17 mouse cellular contexts compared by ENCODE assay signal in the genomic region with DNA sequence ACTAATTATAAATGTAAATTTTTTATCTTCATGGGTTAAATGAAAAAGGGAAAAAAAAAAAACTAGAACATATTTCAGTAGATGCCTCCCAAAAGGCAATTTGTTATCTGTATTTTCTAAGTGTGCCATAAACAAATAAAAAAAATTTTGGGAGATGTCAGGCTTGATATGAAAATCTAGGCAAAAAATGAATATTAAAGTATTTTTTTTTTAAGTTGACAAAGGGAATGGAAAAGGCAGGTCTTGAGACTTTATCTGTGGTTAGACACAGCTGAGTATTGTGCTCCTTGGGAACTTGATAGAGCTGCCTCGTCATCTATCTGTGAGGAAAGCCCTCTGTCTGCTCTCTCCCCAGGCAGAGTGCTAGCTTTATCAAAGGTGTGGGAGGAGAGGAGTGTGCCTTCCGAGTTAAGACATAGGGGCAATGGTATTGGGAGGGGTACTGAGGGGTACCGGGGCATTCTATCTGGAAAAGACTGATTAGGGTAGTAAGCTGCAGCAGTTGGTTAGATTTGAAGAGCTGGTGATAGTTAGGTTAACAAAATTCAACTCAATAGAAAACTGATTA. TPM values are rescaled to one million over a fixed set of nuclear protein-coding genes. Genes with fewer than 3 reads are reported as not detected.
DNase-seq lines count a peak whose midpoint lies in the region; ATAC-seq and TF ChIP-seq lines count a peak whose summit lies in the region.
"Had no signal": no experiment of that assay in that cellular context is flagged by ENCODE, and none has a peak within 500 bp of the region (broad histone marks: within the 10 kb centered on the region; RNA-seq: fewer than 3 reads in every experiment).

No protein-coding gene starts in this region.

- peak; percentile 73; the same call in 1 of the 2 replicates for ATAC-seq in lung, embryonic 14.5 days (ENCODE audit: insufficient read depth)
- peak; percentile 99 for ATAC-seq in liver, embryonic 12.5 days
- peak; percentile 58 for ATAC-seq in stomach, embryonic 16.5 days (ENCODE audit: insufficient read depth, low FRiP score)
- no peak for ATAC-seq in forebrain, postnatal 0 days
- ATAC-seq: midbrain, embryonic 15.5 days had no signal

- H3K4me3 ChIP-seq in lung, embryonic 14.5 days (ENCODE audit: low read depth, low read length), result no peak overlapping the region
- H3K4me3 ChIP-seq in liver, embryonic 12.5 days, result peak overlapping the region; percentile 29; the same call in 1 of the 2 replicates
- no peak overlapping the region for H3K4me3 ChIP-seq in stomach, embryonic 16.5 days (replicated peaks; ENCODE audit: low read length)
- no peak overlapping the region for H3K4me3 ChIP-seq in forebrain, postnatal 0 days (ENCODE audit: low read depth, low read length)
- H3K4me3 ChIP-seq: forebrain, embryonic 10.5 days; hindbrain, embryonic 13.5 days; layer of hippocampus, adult 2 months; midbrain, embryonic 15.5 days; neural tube, embryonic 12.5 days had no signal

- DNase-seq in lung, embryonic 14.5 days, result no peak
- no peak for DNase-seq in lung, postnatal 36 days
- DNase-seq in c-Kit-positive CD71-positive TER-119-negative erythroid progenitor cells, embryonic 14.5 days (ENCODE audit: low read depth), result peak; percentile 88
- DNase-seq in embryo, embryonic 9.5 days (ENCODE audit: extremely low spot score), result no peak
- DNase-seq in forebrain, postnatal 0 days, result no peak
- DNase-seq: adrenal gland, postnatal 25 days; cerebellum, adult 8-10 months; lung, postnatal 10 days; retina, postnatal 1 day; spleen, adult 18-20 months had no signal

- no peaks in the 10 kb centered on the region for H3K9me3 ChIP-seq in lung, embryonic 14.5 days (ENCODE audit: low read depth, low read length)
- no peaks in the 10 kb centered on the region for H3K9me3 ChIP-seq in liver, embryonic 12.5 days (replicated peaks)
- H3K9me3 ChIP-seq in stomach, embryonic 16.5 days (replicated peaks; ENCODE audit: control insufficient read depth, low read length), result no peaks in the 10 kb centered on the region
- no peaks in the 10 kb centered on the region for H3K9me3 ChIP-seq in forebrain, postnatal 0 days (ENCODE audit: low read length)
- H3K9me3 ChIP-seq: forebrain, embryonic 10.5 days; hindbrain, embryonic 13.5 days; midbrain, embryonic 15.5 days; neural tube, embryonic 12.5 days had no signal

- no peak for TF ChIP-seq CTCF in lung, embryonic 14.5 days (IDR thresholded peaks at IDR 0.05; ENCODE audit: low read depth)
- TF ChIP-seq CTCF in forebrain, postnatal 0 days (IDR thresholded peaks at IDR 0.05; ENCODE audit: low read depth), result no peak

- no peaks in the 10 kb centered on the region for H3K36me3 ChIP-seq in lung, embryonic 14.5 days (ENCODE audit: insufficient read depth)
- peaks cover 34% of the 10 kb centered on the region for H3K36me3 ChIP-seq in liver, embryonic 12.5 days
- H3K36me3 ChIP-seq in stomach, embryonic 16.5 days (ENCODE audit: control insufficient read depth, insufficient read depth, low read length), result no peaks in the 10 kb centered on the region
- H3K36me3 ChIP-seq in forebrain, postnatal 0 days (ENCODE audit: insufficient read depth), result no peaks in the 10 kb centered on the region
- H3K36me3 ChIP-seq: forebrain, embryonic 10.5 days; hindbrain, embryonic 13.5 days; midbrain, embryonic 15.5 days; neural tube, embryonic 12.5 days had no signal

- no peak overlapping the region for H3K4me2 ChIP-seq in lung, embryonic 14.5 days
- H3K4me2 ChIP-seq in liver, embryonic 12.5 days, result peak overlapping the region; percentile 60
- H3K4me2 ChIP-seq in stomach, embryonic 16.5 days (ENCODE audit: low read depth, low read length), result no peak overlapping the region
- no peak overlapping the region for H3K4me2 ChIP-seq in forebrain, postnatal 0 days (ENCODE audit: low read depth)
- H3K4me2 ChIP-seq: hindbrain, embryonic 13.5 days; midbrain, embryonic 15.5 days; neural tube, embryonic 12.5 days had no signal

- H3K4me1 ChIP-seq in lung, embryonic 14.5 days (ENCODE audit: insufficient read depth), result no peaks in the 10 kb centered on the region
- H3K4me1 ChIP-seq in liver, embryonic 12.5 days, result peaks cover 86% of the 10 kb centered on the region
- H3K4me1 ChIP-seq in stomach, embryonic 16.5 days (ENCODE audit: control insufficient read depth, insufficient read depth, low read length), result peaks cover 3% of the 10 kb centered on the region; the same call in 1 of the 2 replicates
- H3K4me1 ChIP-seq in forebrain, postnatal 0 days (ENCODE audit: insufficient read depth), result no peaks in the 10 kb centered on the region
- H3K4me1 ChIP-seq: forebrain, embryonic 10.5 days; hindbrain, embryonic 13.5 days; midbrain, embryonic 15.5 days; neural tube, embryonic 12.5 days had no signal

- H3K27ac ChIP-seq in lung, embryonic 14.5 days (ENCODE audit: low read depth), result no peak overlapping the region
- peak overlapping the region; percentile 97 for H3K27ac ChIP-seq in liver, embryonic 12.5 days
- H3K27ac ChIP-seq in stomach, embryonic 16.5 days (ENCODE audit: low read length), result no peak overlapping the region
- no peak overlapping the region for H3K27ac ChIP-seq in forebrain, postnatal 0 days (ENCODE audit: low read depth, low read length)
- H3K27ac ChIP-seq: hindbrain, embryonic 13.5 days; layer of hippocampus, adult 2 months; midbrain, embryonic 15.5 days; neural tube, embryonic 12.5 days had no signal

- H3K27me3 ChIP-seq in lung, embryonic 14.5 days (ENCODE audit: insufficient read depth, low read length), result no peaks in the 10 kb centered on the region
- no peaks in the 10 kb centered on the region for H3K27me3 ChIP-seq in liver, embryonic 12.5 days (replicated peaks)
- H3K27me3 ChIP-seq in stomach, embryonic 16.5 days (ENCODE audit: control insufficient read depth, insufficient read depth, low read length), result no peaks in the 10 kb centered on the region
- no peaks in the 10 kb centered on the region for H3K27me3 ChIP-seq in forebrain, postnatal 0 days (ENCODE audit: insufficient read depth, low read length)
- H3K27me3 ChIP-seq: hindbrain, embryonic 13.5 days; midbrain, embryonic 15.5 days; neural tube, embryonic 12.5 days had no signal

- WGBS in lung, embryonic 14.5 days, result 52% methylated on average over 3 of the region's 3 CpGs
- 10% methylated on average over 3 of the region's 3 CpGs for WGBS in liver, embryonic 12.5 days (ENCODE audit: insufficient replicate concordance)
- WGBS in stomach, embryonic 16.5 days, result 56% methylated on average over 3 of the region's 3 CpGs
- 75% methylated on average over 3 of the region's 3 CpGs for WGBS in forebrain, postnatal 0 days

- no peak overlapping the region for H3K9ac ChIP-seq in lung, embryonic 14.5 days
- H3K9ac ChIP-seq in liver, embryonic 12.5 days, result peak overlapping the region; percentile 64; the same call in 1 of the 2 replicates
- no peak overlapping the region for H3K9ac ChIP-seq in stomach, embryonic 16.5 days (ENCODE audit: low read length)
- no peak overlapping the region for H3K9ac ChIP-seq in forebrain, postnatal 0 days
- H3K9ac ChIP-seq: hindbrain, embryonic 13.5 days; midbrain, embryonic 15.5 days; neural tube, embryonic 12.5 days had no signal

RNA-seq across cellular contexts. Expression of gene Ell2, which starts 27.1 kb away (rescaled TPM):
- 3.7 and 5.6 TPM in 2 replicates for polyA plus RNA-seq in lung, embryonic 14.5 days (2014; fragmentation: Nextera tagmentation; extraction: Ambion mirVana)
- 59.6 and 66.2 TPM in 2 replicates for polyA plus RNA-seq in liver, embryonic 12.5 days (2016; fragmentation: Nextera tagmentation; extraction: Ambion mirVana)
- 17.5 and 19.4 TPM in 2 replicates for polyA plus RNA-seq in stomach, embryonic 16.5 days (2015; fragmentation: Nextera tagmentation; extraction: Ambion mirVana)
- total RNA-seq in forebrain, postnatal 0 days (2014; rRNA removed), result 1.8 and 3.0 TPM in 2 replicates
- polyA plus RNA-seq in forebrain, postnatal 0 days (2015; fragmentation: Nextera tagmentation; extraction: Ambion mirVana), result 1.6 and 1.7 TPM in 2 replicates
